Mouse (Mus musculus): ENCODE results near the gene Efna5.

GRCm38 (mm10) chr17:62875727-62876126, 5.4 kb downstream of the Efna5 start:
- TF ChIP-seq CTCF (IDR thresholded peaks at IDR 0.05; ENCODE audit: borderline replicate concordance, insufficient read depth, low read depth, low read length) (no peak), POLR2A (IDR thresholded peaks at IDR 0.05; ENCODE audit: borderline replicate concordance, insufficient read depth, low read length) (no peak)

Data from cerebellum, adult 2 months (tissue).